Mouse (Mus musculus) spleen, adult 12 weeks (tissue): Measurements from ENCODE around the gene Itgb3.

Source experiments
- DNase-seq: peaks from one replicate; pipeline ENCODE4 v3.0.0; 2022; ENCODE audit warnings: low spot score

Itgb3 gene

GRCm38 (mm10) chr11:104582630-104583364 is 25.0 kb upstream of the Itgb3 start:
- DNase-seq: no peak

GRCm38 (mm10) chr11:104585495-104585894 is 22.3 kb upstream of the Itgb3 start:
- DNase-seq: no peak

GRCm38 (mm10) chr11:104587904-104588303 is 19.9 kb upstream of the Itgb3 start:
- DNase-seq: no peak

- no peak for DNase-seq
Observed at GRCm38 (mm10) chr11:104588513-104588912, 19.3 kb upstream of the Itgb3 start.

DNA sequence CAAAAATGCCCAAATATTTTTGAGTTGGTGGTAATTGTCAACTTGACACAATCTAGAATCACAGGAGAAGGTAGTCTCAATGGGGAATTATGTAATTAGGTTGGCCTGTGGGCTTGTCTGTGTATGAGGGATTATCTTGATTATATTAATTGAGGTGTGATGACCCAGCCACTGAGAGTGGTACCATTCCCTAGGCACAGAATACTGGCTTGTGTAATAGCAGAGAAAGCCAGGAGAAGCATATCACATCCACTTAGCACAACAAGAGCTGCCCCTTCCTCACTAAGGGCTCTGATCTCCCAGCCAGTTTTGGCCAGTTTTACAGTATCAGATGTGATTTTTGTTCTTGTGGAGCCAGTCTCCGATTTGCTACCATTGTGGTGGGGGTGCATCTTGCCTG is 18.2 kb upstream of the Itgb3 start:
- DNase-seq: no peak

DNA sequence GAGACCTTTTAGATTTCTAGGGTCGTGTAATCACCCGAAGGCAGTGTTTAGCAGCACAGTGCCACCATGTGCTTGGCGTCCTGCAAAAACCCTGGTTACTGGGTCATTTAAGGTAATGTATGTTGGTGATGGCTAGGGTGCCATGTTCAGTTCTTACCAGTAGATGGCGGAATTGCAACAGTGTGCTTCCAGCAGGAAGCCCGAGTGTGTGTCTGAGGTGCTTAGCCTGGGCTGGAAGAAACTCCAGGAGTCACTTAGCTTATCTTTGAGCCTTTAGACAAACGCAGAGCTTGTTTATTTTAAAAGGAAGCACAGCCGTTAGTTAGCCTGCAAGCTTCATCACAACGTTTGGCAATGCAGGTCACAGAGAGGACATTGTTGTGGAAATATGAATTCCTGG is 17.7 kb upstream of the Itgb3 start:
- DNase-seq: peak; percentile 52

DNA sequence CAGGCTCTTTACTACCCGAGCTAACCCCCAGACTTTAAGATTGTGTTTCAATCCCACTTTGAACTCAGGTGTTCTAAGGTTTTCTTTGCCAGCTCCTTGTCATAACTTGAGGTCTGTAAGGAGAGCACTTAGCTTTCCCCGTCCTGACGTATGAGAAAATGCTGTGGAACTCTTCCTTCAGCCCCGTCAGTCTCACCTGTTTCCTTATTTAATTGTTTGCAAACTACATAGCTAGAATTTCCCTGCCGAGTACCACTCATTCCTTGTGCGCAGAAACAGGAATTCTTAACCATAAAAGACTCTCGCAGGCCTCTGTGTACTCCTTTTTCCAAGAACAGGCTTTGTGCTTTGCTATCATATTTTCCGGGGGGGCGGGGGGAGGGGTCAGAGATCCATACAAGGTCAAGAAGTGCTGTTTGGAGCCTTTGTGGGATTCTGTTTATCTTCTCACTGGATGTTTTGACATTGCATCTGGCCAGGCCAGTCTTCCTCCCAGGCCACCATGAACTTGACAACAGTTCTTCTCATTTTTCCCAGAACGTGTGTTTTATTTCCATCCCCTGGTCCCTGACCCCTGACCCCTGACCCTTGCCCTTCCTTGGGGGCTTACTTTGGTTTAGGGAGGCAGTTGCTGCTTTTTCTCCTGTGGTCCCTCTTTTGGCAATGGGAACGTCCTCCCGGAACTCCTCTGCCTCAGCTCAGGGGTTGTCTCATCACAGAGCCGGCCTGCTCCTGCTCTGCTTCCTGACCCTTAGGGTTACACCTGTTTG is 15.5 kb upstream of the Itgb3 start:
- no peak for DNase-seq

- no peak for DNase-seq
Observed at GRCm38 (mm10) chr11:104596365-104596764, 11.4 kb upstream of the Itgb3 start.

- no peak for DNase-seq
Observed at GRCm38 (mm10) chr11:104599265-104599945, 8.4 kb upstream of the Itgb3 start.

DNA sequence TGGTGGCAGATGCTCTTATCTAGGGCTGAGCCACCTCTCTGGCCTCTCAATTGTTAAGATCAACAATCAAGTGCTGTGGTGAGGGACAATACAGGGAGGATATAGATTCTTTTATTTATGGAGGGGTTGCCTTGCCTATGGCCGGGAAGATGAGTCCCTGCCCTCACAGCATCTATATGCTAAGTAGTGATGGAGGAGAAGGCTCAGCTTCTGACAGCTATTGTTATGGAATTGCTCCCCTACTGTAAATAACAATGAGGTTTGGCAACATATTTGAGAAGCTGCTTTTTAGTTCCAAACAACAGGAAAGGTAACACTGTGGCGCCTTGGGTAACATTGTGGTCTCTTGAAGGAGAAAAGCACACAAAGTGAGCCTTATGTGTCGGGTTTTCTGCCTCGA is 7.1 kb upstream of the Itgb3 start:
- DNase-seq: no peak

DNA sequence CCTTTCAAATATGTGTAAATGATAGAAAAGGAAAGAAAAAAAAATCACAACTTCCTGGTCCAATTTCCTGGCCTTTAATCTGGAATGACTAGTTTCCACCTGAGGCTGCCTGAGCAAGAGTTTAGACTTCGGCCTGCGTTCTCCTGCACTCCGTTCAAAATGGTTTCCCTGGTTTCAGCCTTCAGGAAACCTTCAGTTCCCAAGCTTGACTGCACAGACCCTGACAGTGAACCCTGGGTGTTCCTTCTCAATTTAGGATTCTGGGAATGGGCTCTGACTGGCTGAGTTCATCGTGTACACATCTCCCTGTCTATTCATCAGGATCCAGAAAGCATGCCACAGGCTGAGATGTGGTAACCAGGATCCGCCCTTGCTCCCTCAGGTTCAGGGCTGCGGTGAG is 3.6 kb upstream of the Itgb3 start:
- DNase-seq: no peak

GRCm38 (mm10) chr11:104608249-104608920 is 585 bp downstream of the Itgb3 start:
- DNase-seq: no peak

DNA sequence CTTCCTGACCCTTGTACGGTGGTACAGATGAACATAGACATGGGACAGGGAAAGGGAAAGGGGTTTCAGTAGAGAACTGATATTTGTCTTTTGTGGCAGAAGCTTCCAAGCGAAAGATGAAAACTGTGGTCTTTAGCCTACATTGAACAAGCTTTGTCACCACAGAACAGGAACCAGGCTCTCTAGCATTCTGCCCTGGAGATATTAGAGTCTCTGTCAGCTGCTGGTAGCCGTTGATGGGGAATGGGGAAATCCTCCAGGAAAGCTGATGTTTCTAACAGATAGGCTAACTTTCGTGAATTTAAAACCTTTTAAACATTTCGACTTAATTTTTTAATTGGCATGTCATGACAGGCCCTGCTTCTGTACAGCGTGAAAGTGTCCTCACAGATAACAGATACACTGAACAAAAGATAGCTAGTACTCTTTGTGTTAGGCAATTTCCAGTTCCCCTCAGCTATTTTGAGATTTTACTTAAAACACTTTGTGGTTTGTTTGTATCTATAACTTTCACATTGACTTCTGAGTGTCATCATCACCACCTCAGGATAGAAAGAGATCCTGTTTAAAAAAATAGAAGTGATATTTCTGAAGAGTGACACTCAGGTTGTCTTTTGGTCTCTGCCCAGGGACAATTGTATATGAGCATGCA is 1.4 kb downstream of the Itgb3 start:
- DNase-seq: no peak

DNA sequence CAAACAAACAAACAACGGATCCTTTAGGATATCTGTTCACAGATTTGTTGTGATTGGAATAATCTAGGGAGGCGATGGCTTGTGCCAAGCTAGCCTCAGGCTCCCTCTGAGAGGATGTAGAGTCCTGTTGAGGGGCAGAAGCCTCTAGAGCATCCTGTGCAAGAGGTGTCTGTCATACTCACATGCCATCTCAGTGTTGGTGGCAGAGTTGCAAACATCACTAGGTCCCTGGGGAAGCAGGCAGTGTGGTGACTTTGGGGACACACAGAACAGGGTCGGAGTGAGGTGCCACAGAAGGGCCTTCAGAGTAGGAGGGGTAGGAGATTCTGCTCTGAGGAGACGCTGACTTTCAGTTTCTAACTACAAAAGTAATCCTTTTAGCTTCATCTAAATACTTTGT is 1.9 kb downstream of the Itgb3 start:
- DNase-seq: no peak

DNA sequence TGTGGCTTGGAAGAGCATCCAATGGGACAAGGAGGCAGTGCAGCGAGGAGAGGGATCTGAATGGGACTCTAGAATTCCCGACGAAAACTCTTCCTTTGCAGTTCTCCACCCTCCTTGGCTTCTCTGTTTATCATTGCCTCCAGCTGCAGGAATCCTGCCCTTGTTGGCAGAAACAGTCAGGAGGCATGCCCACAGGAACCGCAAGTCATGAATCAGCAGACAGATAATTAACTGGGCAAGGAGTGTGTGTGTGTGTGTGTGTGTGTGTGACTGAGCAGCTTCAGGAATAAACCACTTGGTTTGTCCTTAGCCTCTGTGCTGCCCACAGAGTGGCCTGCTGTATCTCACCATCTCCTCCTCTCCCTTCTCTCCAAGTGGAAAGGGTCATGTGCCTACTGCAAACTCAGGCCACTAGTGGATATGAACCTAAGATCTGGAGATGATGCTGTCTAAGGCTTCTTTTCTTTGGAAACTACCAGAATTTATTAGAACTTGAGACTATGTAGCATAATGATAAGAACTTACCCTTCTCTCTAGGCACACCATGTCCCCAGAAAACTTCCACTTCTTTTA is 3.9 kb downstream of the Itgb3 start:
- DNase-seq: no peak

DNA sequence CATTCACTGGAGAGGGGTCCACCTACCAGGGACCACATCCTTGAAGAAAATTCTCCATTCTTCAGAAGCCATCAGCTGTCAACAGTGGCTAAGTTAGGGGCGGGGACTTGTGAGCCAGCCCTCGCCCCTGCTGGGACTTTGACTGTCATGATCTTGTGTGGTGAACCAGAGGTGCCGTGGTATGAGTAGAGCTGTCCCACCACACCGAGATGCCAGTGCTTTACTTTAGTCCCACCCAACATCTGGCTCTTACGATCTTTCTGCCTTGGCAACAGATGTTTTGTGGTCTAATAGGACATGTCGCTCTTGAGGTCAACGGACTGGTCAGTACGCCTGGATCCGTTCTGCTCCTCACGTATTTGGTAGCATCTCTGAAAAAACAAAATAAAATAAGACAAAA is 5.8 kb downstream of the Itgb3 start:
- no peak for DNase-seq

- DNase-seq: no peak
Observed at GRCm38 (mm10) chr11:104614130-104614529, 6.3 kb downstream of the Itgb3 start.

- no peak for DNase-seq
Observed at GRCm38 (mm10) chr11:104616182-104616581, 8.4 kb downstream of the Itgb3 start.

GRCm38 (mm10) chr11:104618638-104619076 is 10.9 kb downstream of the Itgb3 start:
- no peak for DNase-seq

GRCm38 (mm10) chr11:104619084-104620022 is 11.6 kb downstream of the Itgb3 start:
- no peak for DNase-seq
